Mouse (Mus musculus) retina, postnatal 1 day (tissue): ENCODE measurements around the gene Parp14.

Experiments used
- DNase-seq: peaks from one replicate; pipeline ENCODE4 v3.0.0-alpha.2; 2012

Gene Parp14

DNA sequence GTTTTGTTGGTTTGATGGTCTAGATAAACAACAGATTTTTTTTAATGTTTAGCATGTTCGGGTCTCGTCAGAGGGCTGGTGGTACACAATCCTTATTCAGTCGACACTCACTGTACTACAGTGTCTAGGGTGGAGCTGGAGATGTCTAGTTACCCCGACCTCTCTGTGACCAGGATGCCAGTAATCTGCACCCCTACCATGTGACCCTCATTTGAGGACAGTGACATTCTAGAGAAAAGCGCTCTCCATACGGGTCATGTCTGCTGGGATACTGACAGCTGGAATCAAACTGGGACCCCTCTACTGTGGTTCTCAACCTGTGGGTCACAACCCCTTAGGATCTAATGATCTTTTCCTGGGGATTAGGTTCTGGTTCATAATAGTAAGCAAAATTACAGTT lies 1.7 kb downstream of the Parp14 start:
- no peak for DNase-seq

GRCm38 (mm10) chr16:35869126-35869525 lies 2.2 kb downstream of the Parp14 start:
- DNase-seq: no peak

DNA sequence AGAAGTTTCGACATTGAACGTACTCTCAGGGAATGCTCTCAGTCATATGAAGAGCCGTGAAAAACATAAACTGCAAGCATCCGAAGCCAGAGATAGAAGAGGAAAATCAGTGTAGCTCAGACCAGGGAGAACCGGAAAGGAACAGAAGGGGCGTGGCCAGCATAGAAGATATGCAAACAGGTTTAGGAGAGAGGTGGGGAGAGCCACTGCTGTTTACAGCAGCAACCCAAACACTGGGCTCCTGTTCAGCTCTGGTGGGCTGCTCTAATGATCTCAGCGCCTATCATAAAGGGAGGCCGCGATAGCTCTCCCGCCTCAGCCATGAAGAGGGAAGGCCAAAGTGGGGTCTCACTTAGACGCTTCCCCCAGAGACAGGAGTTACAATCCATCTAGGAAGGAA lies 3.6 kb downstream of the Parp14 start:
- DNase-seq: no peak

- no peak for DNase-seq
Observed at GRCm38 (mm10) chr16:35862057-35862456, 9.3 kb downstream of the Parp14 start.

- DNase-seq: no peak
Observed at GRCm38 (mm10) chr16:35860236-35860635, 11.1 kb downstream of the Parp14 start.

DNA sequence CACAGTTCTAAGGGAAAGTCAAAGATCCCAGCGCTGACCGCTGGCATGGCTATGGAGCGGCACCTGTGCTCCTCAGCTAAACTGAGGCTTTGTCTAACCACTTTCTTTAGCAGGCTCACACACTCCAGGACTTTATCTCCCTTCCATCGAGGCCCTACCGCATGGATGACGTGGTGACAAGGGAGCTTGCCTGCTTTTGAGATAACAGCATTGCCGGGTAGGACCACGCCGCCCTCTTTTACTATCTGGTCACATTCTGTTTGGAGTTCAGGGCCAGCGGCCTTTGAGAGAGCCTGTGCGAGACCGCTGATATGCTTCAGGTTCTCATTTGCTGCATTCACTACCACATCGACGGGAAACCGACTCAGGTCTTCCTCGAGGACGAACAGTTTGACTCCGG lies 14.6 kb downstream of the Parp14 start:
- DNase-seq: no peak

- DNase-seq: no peak
Observed at GRCm38 (mm10) chr16:35855846-35856245, 15.5 kb downstream of the Parp14 start.

DNA sequence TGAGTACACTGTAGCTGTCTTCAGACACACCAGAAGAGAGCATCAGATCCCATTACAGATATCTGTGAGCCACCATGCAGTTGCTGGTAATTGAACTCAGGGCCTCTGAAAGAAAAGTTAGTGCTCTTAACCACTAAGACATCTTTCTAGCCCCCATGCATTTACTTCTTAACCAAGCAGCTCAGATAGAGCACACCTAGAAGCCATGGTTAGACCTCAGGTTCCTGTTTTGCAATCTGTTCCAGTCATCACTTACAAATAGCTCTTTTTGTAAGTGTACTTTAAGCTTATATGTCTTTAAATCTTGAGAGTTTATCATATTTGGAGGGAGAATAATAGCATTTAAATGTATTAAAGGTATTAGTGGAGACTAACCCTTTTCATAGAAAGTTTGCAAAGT lies 24.2 kb downstream of the Parp14 start:
- DNase-seq: no peak

- peak; percentile 70 for DNase-seq
Observed at GRCm38 (mm10) chr16:35839680-35840079, 31.7 kb downstream of the Parp14 start.

GRCm38 (mm10) chr16:35834653-35835052 lies 36.7 kb downstream of the Parp14 start:
- DNase-seq: no peak

- DNase-seq: no peak
Observed at GRCm38 (mm10) chr16:35832926-35833325, 38.4 kb downstream of the Parp14 start.

DNA sequence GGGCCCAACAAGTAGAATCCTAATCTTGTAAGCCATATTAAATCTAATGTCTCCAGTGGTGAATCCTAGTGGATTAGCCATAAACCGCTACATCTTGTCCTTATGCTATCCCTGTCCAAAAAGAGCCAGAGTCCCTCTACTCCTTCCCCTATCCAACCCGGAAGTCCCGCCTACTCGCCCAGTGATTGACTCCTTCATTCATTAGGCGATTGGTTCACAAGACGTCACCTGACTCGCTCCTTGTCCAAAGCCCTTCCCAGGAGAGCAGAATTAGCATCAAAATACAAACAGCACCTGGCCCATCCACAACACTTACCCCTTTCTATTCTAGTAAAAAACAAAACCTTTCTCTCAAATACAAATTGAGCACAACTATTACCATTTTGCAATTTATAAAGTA lies 41.3 kb downstream of the Parp14 start:
- DNase-seq: peak; percentile 42

DNA sequence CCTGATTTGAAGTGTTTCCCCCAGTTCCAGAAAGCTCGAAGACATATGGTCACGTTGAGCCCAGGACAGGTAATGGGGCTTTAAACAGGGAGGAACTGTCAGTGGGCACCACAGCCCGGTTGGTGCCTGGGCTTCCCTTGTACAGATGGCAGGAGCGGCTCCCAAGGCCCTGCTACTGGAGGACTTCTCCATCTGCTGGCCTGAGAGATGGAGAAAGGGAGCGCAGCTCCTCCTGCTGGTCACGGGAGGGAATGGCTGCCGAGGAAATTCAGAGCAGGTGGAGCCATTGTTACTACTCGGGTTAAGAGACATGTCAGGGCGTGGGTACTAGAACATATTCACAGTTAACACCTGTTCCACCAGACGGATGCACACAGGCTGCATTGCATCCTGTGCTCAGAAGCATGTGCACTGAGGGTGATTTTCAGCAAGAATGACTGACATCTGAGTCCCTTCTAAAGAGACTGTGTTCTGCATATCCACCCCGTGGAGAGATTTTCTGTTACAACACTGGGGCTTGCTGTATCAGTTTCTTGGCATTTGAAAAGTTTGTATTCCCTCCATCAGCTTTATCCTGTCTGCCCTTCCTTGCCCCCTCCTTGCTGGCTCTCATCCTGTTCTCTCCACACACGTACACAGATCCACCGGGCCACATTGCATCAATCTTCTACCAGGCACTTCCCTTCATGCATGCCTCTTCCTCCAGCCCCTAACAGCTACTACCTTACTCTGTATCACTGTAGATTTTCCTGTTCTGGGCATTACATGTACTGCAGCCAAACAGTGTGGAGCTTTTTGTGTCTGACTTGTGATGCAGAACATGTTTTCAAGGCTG lies 53.9 kb downstream of the Parp14 start:
- DNase-seq: peak; percentile 89

- DNase-seq: no peak
Observed at GRCm38 (mm10) chr16:35813119-35813518, 58.2 kb downstream of the Parp14 start.

DNA sequence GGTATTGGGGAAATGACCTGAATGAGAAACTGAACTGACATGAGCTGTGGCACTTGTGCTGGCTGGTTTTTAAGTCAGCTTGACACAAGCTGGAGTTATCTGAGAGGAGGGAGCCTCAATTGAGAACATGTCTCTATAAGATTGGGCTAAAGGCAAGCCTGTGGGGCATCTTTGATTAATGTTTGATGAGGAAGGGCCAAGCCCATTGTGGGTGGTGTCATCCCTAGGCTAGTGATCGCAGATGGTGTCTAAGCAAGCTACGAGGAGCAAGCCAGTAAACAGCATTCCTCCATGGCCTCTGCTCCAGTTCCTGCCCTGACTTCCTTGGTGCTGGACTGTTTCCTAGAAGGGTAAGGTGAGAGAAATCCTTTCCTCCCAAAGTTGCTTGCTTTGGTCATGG lies 62.5 kb downstream of the Parp14 start:
- no peak for DNase-seq

GRCm38 (mm10) chr16:35807663-35807992 lies 63.7 kb downstream of the Parp14 start:
- no peak for DNase-seq

DNA sequence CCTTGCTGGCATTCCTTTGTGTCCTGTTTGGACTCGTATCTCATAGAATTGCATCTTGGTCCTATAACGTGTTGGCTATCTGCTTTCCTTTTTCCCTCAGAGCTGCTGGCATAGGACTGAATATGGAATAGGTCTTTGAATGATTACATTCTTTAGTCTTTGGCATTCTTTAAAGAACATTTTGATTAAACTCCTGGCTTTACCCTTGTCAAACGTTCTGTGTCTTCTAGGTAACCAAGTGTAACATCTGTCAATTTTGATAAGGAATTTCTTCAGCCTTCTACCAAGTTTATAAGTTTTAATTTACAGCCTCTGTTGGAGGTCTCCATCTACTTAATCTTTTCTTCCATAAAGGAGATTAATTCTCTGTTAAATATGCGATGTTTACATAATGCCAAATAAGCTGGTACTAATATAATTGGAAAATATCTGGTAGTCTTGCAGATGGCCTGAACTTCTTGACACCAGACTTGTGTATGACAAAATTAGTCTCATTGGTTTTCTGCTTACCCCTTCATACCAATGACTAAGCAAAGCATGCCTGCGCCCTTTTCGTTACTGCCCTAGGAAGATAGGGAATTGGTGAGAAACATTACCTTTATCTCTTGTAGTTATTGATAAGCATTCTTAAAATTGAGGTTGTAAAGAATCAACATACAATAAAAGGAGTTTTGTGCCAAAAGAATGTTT lies 64.2 kb downstream of the Parp14 start:
- no peak for DNase-seq

GRCm38 (mm10) chr16:35803723-35804122 lies 67.6 kb downstream of the Parp14 start:
- DNase-seq: no peak

GRCm38 (mm10) chr16:35802163-35802562 lies 69.2 kb downstream of the Parp14 start:
- DNase-seq: no peak

GRCm38 (mm10) chr16:35791962-35792521 lies 79.3 kb downstream of the Parp14 start:
- DNase-seq: no peak

- no peak for DNase-seq
Observed at GRCm38 (mm10) chr16:35788330-35788729, 83.0 kb downstream of the Parp14 start.

GRCm38 (mm10) chr16:35787568-35788189 lies 83.7 kb downstream of the Parp14 start:
- peak; percentile 27 for DNase-seq

DNA sequence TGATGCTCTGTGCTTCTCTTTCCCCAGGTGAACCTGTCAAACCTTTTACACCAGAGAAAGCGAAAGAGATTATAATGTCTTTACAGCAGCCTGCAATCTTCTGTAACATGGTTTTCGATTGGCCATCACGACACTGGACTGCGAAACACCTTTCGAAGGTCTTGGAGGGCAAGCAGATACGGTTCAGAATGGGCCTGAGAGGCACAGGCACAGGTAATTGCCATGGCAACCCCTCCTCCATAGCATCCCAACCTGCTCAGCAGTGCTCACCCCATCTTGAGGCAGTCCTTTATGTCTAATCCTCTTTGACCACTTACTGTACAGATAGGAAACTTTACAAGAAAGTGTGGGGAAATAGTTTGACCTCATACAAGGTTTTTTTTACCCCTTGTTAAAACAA lies 84.2 kb downstream of the Parp14 start:
- no peak for DNase-seq
